Mouse (Mus musculus) urinary bladder, postnatal 25 days (tissue): ENCODE data around the gene Cox19.
"Not testable (repeated sequence)": the region's sequence is repeated elsewhere in the genome, so short reads cannot be mapped to it uniquely, and the experiment has no call there.

ENCODE experiments used
- DNase-seq: peaks from one replicate; pipeline ENCODE4 v3.0.0; 2022; ENCODE audit warnings: low spot score

The Cox19 gene

GRCm38 (mm10) chr5:139363858-139364257 is 12.6 kb upstream of the Cox19 start:
- no peak for DNase-seq

GRCm38 (mm10) chr5:139359244-139359643 is 8.0 kb upstream of the Cox19 start:
- DNase-seq: no peak

- no peak for DNase-seq
These were observed 7.4 kb upstream of the Cox19 start for GRCm38 (mm10) chr5:139358653-139359052.

GRCm38 (mm10) chr5:139355235-139355772 is 4.1 kb upstream of the Cox19 start:
- DNase-seq: peak; percentile 77

- DNase-seq: no peak
These were observed 2.7 kb upstream of the Cox19 start for GRCm38 (mm10) chr5:139353946-139354345.

- DNase-seq: peak; percentile 24
These were observed 2.3 kb upstream of the Cox19 start for GRCm38 (mm10) chr5:139353496-139353895.

GRCm38 (mm10) chr5:139352317-139352716 is 1.1 kb upstream of the Cox19 start, which contains the start of gene Cyp2w1:
Gene Cyp2w1 (plus strand): TSS chr5:139352617.
- DNase-seq: no peak

- no peak for DNase-seq
These were observed 410 bp upstream of the Cox19 start for GRCm38 (mm10) chr5:139351628-139352027.

GRCm38 (mm10) chr5:139349713-139350112 is 1.5 kb downstream of the Cox19 start:
- DNase-seq: no peak

GRCm38 (mm10) chr5:139347225-139347624 is 4.0 kb downstream of the Cox19 start:
- DNase-seq: no peak

- no peak for DNase-seq
These were observed 5.9 kb downstream of the Cox19 start for GRCm38 (mm10) chr5:139345364-139345714.

- peak; percentile 96 for DNase-seq
These were observed 6.4 kb downstream of the Cox19 start for GRCm38 (mm10) chr5:139344687-139345363.

- peak; percentile 68 for DNase-seq
These were observed 7.1 kb downstream of the Cox19 start for GRCm38 (mm10) chr5:139344021-139344686.

GRCm38 (mm10) chr5:139338891-139339290 is 12.3 kb downstream of the Cox19 start:
- no peak for DNase-seq

GRCm38 (mm10) chr5:139338403-139338802 is 12.8 kb downstream of the Cox19 start:
- no peak for DNase-seq

GRCm38 (mm10) chr5:139337826-139338370 is 13.3 kb downstream of the Cox19 start:
- DNase-seq: no peak

- no peak for DNase-seq
These were observed 15.6 kb downstream of the Cox19 start for GRCm38 (mm10) chr5:139335634-139336033.

- DNase-seq: not testable (repeated sequence)
These were observed 16.8 kb downstream of the Cox19 start for GRCm38 (mm10) chr5:139334394-139334793.

- DNase-seq: no peak
These were observed 17.8 kb downstream of the Cox19 start for GRCm38 (mm10) chr5:139333301-139334013.

GRCm38 (mm10) chr5:139332590-139333272 is 18.5 kb downstream of the Cox19 start:
- no peak for DNase-seq

GRCm38 (mm10) chr5:139331742-139332141 is 19.5 kb downstream of the Cox19 start:
- DNase-seq: peak; percentile 80

- no peak for DNase-seq
These were observed 20.5 kb downstream of the Cox19 start for GRCm38 (mm10) chr5:139330766-139331165.
